Mouse (Mus musculus) cerebellum, adult 2 months (tissue): ENCODE results near the gene Zfp36. TPM values are rescaled to one million over a fixed set of nuclear protein-coding genes. Genes with fewer than 3 reads are reported as not detected.

Experiments used
- DNase-seq, 2 experiments: peaks; one replicate each; pipeline ENCODE4 v3.0.0; 2021
- H3K27ac ChIP-seq: fragments of 200-500 bp; 2 replicates; pipeline ENCODE4 v1.5.1; 2012; ENCODE audit warnings: low read length, control low read depth, inconsistent platforms; ENCODE audit not compliant: insufficient read depth
- H3K27me3 ChIP-seq: fragments of 200-500 bp; 2 replicates; pipeline ENCODE4 v1.6.1; 2012; ENCODE audit warnings: inconsistent platforms, mild to moderate bottlenecking, low read length, moderate library complexity; ENCODE audit not compliant: control insufficient read depth, insufficient read depth
- H3K4me1 ChIP-seq: fragments of 200-500 bp; 2 replicates; pipeline ENCODE4 v1.6.1; 2011; ENCODE audit warnings: low read length; ENCODE audit not compliant: control insufficient read depth, insufficient read depth
- H3K4me3 ChIP-seq: fragments of 200-500 bp; replicated peaks from 2 replicates; pipeline ENCODE3; 2011; ENCODE audit warnings: mild to moderate bottlenecking, low read depth, low read length, control low read depth; ENCODE audit not compliant: insufficient read depth
- CTCF ChIP-seq: fragments of 200-500 bp; IDR thresholded peaks from 2 replicates; pipeline ENCODE4 v1.5.1; 2011; ENCODE audit warnings: low read depth, mild to moderate bottlenecking, control low read depth, low read length, moderate library complexity, borderline replicate concordance; ENCODE audit not compliant: insufficient read depth
- POLR2A ChIP-seq: fragments of 200-500 bp; IDR thresholded peaks from 2 replicates; pipeline ENCODE4 v1.6.1; 2011; ENCODE audit warnings: low read length, control low read depth, borderline replicate concordance; ENCODE audit not compliant: insufficient read depth
- WGBS: fragments of 180-500 bp; shearing (Covaris S2); methylation state at CpG from one replicate; pipeline ENCODE4 v1.1.7; 2018; 5-methylcytosine and 5-hydroxymethylcytosine counted together
- polyA plus RNA-seq: library from polyadenylated mRNA; depleted of rRNA; stranded (reverse); fragments of >200 nt; gene quantifications from 2 replicates; pipeline ENCODE4 v1.2.3, GENCODE M21; 2012

Gene Zfp36
- polyA plus RNA-seq, 1 experiment: 3.7 TPM

DNA sequence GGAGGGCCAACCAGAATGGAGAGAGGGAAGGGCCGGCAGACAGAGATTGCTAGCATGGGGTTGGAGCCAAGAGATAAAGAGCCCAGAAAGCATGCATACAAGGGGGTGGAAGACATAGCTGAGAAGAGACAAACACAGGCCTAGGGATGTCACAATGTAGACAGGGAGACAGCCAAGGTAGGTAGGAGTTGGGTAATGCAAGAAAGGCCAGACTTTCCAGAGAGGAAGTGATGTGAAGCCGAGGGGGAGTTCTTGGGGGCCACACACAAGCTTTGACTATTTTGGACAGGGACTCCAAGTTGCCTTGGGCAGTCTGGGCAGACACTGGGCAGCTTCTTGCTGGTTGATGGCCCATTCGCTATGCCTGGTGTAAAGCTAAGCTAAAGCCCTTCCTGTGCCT lies 21.9 kb upstream of the Zfp36 start:
- TF ChIP-seq POLR2A (no peak), CTCF (no peak)
- Histone ChIP-seq H3K4me1 (no peaks in the 10 kb centered on the region), H3K4me3 (no peak overlapping the region), H3K27me3 (no peaks in the 10 kb centered on the region), H3K27ac (no peak overlapping the region)
- WGBS: 58% methylated on average over 3 of the region's 3 CpGs
- no peak for DNase-seq

DNA sequence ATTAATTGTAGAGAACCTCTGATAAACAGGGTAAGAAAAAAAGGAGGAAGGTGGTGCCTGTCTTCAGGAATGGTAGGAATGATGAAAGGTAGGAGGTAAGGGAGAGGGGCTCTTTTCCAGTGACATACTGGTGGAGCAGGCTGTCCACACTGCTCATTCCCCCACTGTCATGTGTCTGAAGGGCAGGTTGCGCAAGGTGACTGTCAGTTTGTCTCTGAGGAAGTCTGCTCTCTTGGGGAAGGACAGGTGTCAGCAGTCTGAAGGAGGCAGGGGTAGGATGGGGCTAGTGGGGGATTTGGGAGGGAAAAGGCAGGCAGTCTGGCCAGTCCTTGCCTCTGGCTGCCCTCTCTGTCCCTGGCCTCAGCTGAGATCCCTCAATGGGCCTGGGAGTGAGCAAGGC lies 21.0 kb upstream of the Zfp36 start:
- H3K4me3 ChIP-seq: no peak overlapping the region
- WGBS: 100% methylated on average over 1 of the region's 1 CpGs
- DNase-seq: no peak

DNA sequence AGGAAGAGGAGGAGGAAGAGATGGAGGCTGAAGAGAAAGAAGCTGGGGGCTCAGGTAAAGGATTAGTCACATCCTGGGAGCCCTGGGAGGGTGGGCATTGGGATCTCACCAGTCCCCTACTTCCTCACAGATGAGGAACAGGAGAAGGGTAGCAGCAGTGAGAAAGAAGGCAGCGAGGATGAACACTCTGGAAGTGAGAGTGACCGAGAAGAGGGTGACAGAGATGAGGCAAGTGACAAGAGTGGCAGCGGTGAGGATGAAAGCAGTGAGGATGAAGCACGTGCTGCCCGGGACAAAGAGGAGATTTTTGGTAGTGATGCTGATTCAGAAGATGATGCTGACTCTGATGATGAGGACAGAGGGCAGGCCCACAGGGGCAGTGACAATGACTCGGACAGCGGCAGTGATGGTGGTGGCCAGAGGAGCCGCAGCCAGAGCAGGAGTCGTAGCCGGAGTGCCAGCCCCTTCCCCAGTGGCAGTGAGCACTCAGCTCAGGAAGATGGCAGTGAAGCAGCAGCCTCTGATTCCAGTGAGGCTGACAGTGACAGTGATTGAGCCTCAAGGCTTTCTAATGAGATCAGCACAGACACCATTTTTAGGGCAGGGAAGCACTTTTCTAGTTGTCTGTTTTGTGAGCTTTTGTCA lies 18.8 kb upstream of the Zfp36 start:
- H3K27me3 ChIP-seq: no peaks in the 10 kb centered on the region
- no peak for TF ChIP-seq CTCF
- TF ChIP-seq POLR2A: no peak
- WGBS: 85% methylated on average over 10 of the region's 10 CpGs
- H3K4me3 ChIP-seq: no peak overlapping the region
- no peaks in the 10 kb centered on the region for H3K4me1 ChIP-seq
- no peak overlapping the region for H3K27ac ChIP-seq
- no peak for DNase-seq

More for the DNA sequence above, 21.0 kb upstream of the Zfp36 start:
- TF ChIP-seq POLR2A (no peak), CTCF (no peak)
- H3K27me3 ChIP-seq: no peaks in the 10 kb centered on the region
- H3K4me1 ChIP-seq: no peaks in the 10 kb centered on the region
- H3K27ac ChIP-seq: no peak overlapping the region

DNA sequence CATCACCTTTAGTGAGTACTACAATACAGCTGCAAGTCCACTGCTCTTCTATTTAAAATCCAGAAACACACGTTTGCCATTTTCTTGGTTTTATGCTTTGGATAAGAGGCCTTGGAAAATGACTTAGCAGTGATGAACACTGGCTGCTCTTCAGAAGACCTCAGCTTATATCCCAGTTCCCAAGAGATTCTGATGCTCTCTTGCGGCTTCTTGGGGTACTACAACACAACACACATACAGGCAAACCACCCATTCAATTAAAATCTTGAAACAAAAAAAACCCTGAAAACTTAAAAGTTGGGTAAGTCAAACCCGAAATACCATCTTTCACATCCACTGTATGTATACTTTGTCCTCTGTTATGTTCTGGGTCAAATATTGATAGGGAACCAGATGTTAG lies 17.9 kb upstream of the Zfp36 start:
- Histone ChIP-seq H3K27me3 (no peaks in the 10 kb centered on the region), H3K27ac (no peak overlapping the region), H3K4me3 (no peak overlapping the region), H3K4me1 (no peaks in the 10 kb centered on the region)
- TF ChIP-seq POLR2A (no peak), CTCF (no peak)
- DNase-seq: no peak
- WGBS: 54% methylated on average over 3 of the region's 3 CpGs

DNA sequence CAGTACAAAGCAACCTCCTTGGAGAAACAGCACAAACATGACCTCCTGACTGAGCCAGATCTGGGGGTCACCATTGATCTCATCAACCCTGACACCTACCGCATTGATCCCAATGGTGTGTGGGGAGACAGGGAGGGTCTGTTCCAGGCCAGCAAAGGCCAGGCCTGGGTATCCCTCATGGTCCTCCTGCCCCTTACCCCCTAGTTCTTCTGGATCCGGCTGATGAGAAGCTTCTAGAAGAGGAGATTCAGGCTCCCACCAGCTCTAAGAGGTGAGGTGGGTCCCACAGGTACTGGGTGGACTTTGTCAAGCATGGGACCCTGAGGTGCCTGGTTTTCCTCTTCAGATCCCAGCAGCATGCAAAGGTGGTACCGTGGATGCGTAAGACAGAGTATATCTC lies 15.4 kb upstream of the Zfp36 start:
- TF ChIP-seq CTCF (no peak), POLR2A (no peak)
- Histone ChIP-seq H3K27me3 (no peaks in the 10 kb centered on the region), H3K4me3 (no peak overlapping the region), H3K27ac (no peak overlapping the region), H3K4me1 (no peaks in the 10 kb centered on the region)
- DNase-seq: no peak
- 95% methylated on average over 4 of the region's 4 CpGs for WGBS

DNA sequence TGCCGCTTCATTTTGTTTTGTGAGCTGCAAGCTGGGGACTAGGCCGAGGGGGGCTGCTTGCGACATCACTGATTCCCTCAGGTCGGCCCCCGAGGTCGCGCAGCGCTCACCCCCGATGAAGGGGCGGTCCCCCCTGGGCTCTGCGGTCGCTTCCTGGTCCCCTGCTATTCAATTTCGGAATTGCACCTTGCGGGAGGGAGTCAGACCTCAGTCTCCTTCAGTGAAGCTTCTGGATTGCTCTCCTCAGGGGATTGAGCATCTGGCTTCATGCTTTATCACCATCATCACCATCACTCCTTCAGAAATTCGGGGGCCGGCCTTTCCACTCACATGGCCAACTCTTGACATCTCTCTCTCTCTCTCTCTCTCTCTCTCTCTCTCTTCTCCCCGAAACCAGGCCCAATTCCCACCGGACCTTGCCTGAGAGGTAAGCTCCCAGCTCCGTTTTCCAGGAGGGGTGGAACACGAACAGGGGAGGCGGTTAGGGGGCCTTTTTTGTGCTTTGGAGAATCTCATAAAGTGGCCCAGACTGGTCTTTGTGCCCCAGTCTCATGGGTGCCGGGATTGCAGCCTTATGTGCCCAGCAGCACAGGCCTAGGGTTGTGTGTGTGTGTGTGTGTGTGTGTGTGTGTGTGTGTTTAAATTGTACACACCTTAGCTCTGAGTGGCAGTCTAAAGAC lies 13.4 kb upstream of the Zfp36 start:
- Histone ChIP-seq H3K27me3 (no peaks in the 10 kb centered on the region), H3K27ac (peak overlapping the region; percentile 24), H3K4me3 (peak overlapping the region; percentile 76), H3K4me1 (no peaks in the 10 kb centered on the region)
- TF ChIP-seq CTCF: no peak
- no peak for TF ChIP-seq POLR2A
- no peak for DNase-seq
- 4% methylated on average over 22 of the region's 22 CpGs for WGBS

DNA sequence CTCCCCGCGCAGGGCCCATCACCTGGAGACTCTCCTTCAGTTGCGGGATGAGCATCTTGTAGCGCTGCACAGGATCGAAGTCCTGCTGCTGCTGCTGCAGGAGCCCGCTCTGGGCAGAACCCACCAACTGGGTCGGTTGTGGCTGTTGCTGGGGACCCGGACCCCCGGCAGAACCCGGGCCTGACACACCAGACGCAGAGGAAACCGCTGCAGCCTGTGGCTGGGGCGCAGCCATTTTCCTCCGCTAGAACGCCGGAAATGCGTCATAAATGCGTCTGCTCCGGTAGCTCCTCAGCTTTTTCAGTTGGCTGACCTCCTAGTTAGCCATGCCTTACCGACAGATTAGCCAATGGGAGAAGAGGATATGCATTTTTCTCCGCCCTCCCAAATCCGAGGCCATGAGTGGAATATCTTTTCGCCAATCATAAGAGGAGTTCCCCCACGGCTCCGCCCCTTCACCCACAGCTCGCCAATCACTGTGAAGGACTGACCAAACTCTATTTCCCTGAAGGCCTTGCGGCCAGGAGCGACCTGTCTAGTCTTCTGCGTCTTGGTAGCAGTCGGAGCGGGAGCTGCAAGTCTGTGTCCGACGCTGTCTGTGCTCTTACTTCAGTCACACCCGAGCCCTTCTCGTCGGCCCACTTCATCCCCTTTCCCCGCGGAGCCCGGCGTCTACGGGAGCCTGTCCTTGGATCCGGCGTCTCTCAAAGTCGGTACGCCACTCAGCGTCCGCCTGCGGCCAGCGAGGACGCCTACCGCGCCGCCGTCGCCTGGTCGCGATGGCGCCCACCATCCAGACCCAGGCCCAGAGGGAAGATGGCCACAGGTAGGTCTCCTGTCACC lies 12.6 kb upstream of the Zfp36 start, which contains the start of the genes Med29 and Paf1:
Gene Med29 (minus strand): TSS at position 280 of the 843 bp plus-strand sequence.
Gene Paf1 (plus strand): TSS at position 523 of the 843 bp plus-strand sequence.
- TF ChIP-seq CTCF: no peak
- TF ChIP-seq POLR2A: peak; percentile 89
- Histone ChIP-seq H3K4me1 (no peaks in the 10 kb centered on the region), H3K27ac (peak within 1 kb of the TSS; percentile 24), H3K4me3 (peak within 1 kb of the TSS; percentile 77), H3K27me3 (no peaks in the 10 kb centered on the region)
- WGBS: under 1% methylated on average over 58 of the region's 58 CpGs
- DNase-seq: peak; percentile 97 to 99
